Mouse (Mus musculus) forebrain, embryonic 12.5 days (tissue): Measurements from ENCODE around the gene Kcnh1. TPM values are rescaled to one million over a fixed set of nuclear protein-coding genes. Genes with fewer than 3 reads are reported as not detected.

ENCODE experiments used
- ATAC-seq: fragments of 200-750 bp; cut with Nextera tagmentation; 2 replicates; pipeline ENCODE4 v1.8.0; 2017; ENCODE audit warnings: moderate TSS enrichment; ENCODE audit not compliant: low FRiP score
- H3K27ac ChIP-seq: fragments of 300-500 bp; sonication (generic); 2 replicates; pipeline ENCODE4 v1.5.1; 2016; ENCODE audit warnings: mild to moderate bottlenecking
- H3K27me3 ChIP-seq: fragments of 300-500 bp; sonication (generic); 2 replicates; pipeline ENCODE4 v1.6.1; 2016; ENCODE audit warnings: mild to moderate bottlenecking
- H3K36me3 ChIP-seq: fragments of 300-500 bp; sonication (generic); replicated peaks from 2 replicates; pipeline ENCODE4 v1.6.1; 2016; ENCODE audit warnings: mild to moderate bottlenecking
- H3K4me1 ChIP-seq: fragments of 300-500 bp; sonication (generic); 2 replicates; pipeline ENCODE4 v1.6.1; 2016
- H3K4me2 ChIP-seq: fragments of 300-500 bp; sonication (generic); 2 replicates; pipeline ENCODE4 v1.6.1; 2016; ENCODE audit warnings: mild to moderate bottlenecking, moderate library complexity
- H3K4me3 ChIP-seq: fragments of 300-500 bp; sonication (generic); replicated peaks from 2 replicates; pipeline ENCODE4 v1.5.1; 2016; ENCODE audit warnings: mild to moderate bottlenecking
- H3K9ac ChIP-seq: fragments of 300-500 bp; sonication (generic); 2 replicates; pipeline ENCODE4 v1.6.1; 2016; ENCODE audit warnings: mild to moderate bottlenecking
- H3K9me3 ChIP-seq: fragments of 300-500 bp; sonication (generic); 2 replicates; pipeline ENCODE4 v1.6.1; 2016
- WGBS: fragments of 180-500 bp; shearing (Covaris S2); methylation state at CpG from one replicate; pipeline ENCODE4 v1.1.7; 2016; 5-methylcytosine and 5-hydroxymethylcytosine counted together
- polyA plus RNA-seq: library from polyadenylated mRNA; unstranded; fragments of >200 nt; fragmentation: Nextera tagmentation; extraction: Ambion mirVana; gene quantifications from 2 replicates; pipeline ENCODE4 v1.2.1, GENCODE M21; 2016

The Kcnh1 gene
- polyA plus RNA-seq, 1 experiment from 2014 or later: 0.57 TPM

GRCm38 (mm10) chr1:192341774-192342173, 151.2 kb downstream of the Kcnh1 start:
- H3K4me2 ChIP-seq: no peak overlapping the region
- no peaks in the 10 kb centered on the region for H3K4me1 ChIP-seq
- 90% methylated on average over 4 of the region's 4 CpGs for WGBS
- H3K36me3 ChIP-seq: no peaks in the 10 kb centered on the region
- H3K27ac ChIP-seq: no peak overlapping the region
- H3K9ac ChIP-seq: no peak overlapping the region
- no peaks in the 10 kb centered on the region for H3K27me3 ChIP-seq
- no peak overlapping the region for H3K4me3 ChIP-seq
- no peaks in the 10 kb centered on the region; the same call in 1 of the 2 replicates for H3K9me3 ChIP-seq
- ATAC-seq: no peak

DNA sequence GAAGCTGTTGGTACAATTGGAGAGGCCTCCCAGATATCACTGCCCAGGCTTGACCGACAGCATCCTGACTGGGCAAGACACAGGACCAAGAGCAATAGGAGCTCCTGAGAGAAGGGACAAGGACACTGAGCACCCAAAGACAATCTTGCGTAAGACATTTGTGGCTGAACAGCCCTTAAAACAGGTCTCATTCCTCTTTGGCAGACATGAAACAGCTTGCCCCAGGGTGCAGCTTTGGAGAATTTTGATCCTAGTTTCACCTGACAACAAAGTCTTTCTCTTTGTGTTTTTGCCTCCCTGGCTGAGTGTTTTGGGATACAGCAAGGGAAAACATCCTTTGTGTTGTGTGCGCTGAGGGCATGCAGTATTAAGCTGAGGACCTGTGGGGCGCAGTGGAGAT, 153.4 kb downstream of the Kcnh1 start:
- no peak overlapping the region for H3K4me2 ChIP-seq
- WGBS: 95% methylated on average over 4 of the region's 4 CpGs
- no peak for ATAC-seq
- H3K36me3 ChIP-seq: no peaks in the 10 kb centered on the region
- no peak overlapping the region for H3K9ac ChIP-seq
- 0 out of 2 replicates have a peak, but pooled peaks cover 4% of the 10 kb centered on the region for H3K4me1 ChIP-seq
- no peak overlapping the region for H3K27ac ChIP-seq
- no peak overlapping the region for H3K4me3 ChIP-seq
- H3K9me3 ChIP-seq: no peaks in the 10 kb centered on the region
- no peaks in the 10 kb centered on the region for H3K27me3 ChIP-seq

DNA sequence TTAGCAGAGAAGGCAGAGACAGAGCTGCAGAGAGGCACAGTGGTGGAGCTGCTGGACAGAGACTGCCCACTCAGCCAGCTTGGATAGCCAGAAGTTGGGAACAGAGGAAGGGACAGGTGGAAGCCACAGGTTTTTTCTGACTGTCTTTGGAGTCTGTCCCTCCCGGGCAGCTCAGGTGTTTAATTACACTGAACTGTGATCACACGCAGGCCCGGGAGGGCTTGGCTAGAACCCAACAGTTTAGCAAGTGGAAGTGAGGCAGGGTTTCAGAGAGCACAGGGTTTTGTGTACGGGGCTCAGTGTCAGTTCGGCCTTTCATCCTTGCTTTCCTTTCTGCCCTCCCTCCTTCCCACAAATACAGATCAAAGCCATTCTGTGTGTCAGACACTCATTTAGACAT, 156.8 kb downstream of the Kcnh1 start:
- H3K4me1 ChIP-seq: 0 out of 2 replicates have a peak, but pooled peaks cover 5% of the 10 kb centered on the region
- H3K9ac ChIP-seq: no peak overlapping the region
- no peaks in the 10 kb centered on the region for H3K9me3 ChIP-seq
- WGBS: 72% methylated on average over 5 of the region's 5 CpGs
- no peak overlapping the region for H3K27ac ChIP-seq
- no peak overlapping the region for H3K4me3 ChIP-seq
- no peaks in the 10 kb centered on the region; the same call in 1 of the 2 replicates for H3K27me3 ChIP-seq
- no peaks in the 10 kb centered on the region for H3K36me3 ChIP-seq
- ATAC-seq: no peak
- no peak overlapping the region for H3K4me2 ChIP-seq

DNA sequence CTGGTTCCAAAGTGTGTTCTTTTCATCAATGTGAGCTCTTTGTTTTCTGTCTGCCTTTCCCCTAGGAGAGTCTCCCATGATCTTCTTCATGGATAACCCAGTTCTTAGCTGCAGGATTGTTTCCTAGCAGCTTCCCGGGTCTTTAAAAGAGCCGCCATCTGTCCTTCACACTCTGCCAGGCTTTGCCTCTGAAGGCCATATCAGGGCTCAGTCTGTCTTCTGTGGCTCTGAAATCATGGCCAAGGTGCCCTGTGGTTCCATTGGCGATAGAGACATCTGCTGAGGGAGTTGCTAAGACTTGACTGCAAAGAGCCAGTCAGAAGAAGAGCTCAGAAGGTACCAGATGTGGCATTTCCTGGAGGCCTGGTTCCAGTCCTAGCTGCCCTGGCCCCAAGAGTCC, 165.7 kb downstream of the Kcnh1 start:
- Histone ChIP-seq H3K4me2 (no peak overlapping the region), H3K27me3 (no peaks in the 10 kb centered on the region; the same call in 1 of the 2 replicates), H3K36me3 (no peaks in the 10 kb centered on the region), H3K4me1 (no peaks in the 10 kb centered on the region), H3K9me3 (no peaks in the 10 kb centered on the region), H3K4me3 (no peak overlapping the region), H3K9ac (no peak overlapping the region), H3K27ac (no peak overlapping the region)
- 81% methylated on average over 3 of the region's 3 CpGs for WGBS
- ATAC-seq: no peak

DNA sequence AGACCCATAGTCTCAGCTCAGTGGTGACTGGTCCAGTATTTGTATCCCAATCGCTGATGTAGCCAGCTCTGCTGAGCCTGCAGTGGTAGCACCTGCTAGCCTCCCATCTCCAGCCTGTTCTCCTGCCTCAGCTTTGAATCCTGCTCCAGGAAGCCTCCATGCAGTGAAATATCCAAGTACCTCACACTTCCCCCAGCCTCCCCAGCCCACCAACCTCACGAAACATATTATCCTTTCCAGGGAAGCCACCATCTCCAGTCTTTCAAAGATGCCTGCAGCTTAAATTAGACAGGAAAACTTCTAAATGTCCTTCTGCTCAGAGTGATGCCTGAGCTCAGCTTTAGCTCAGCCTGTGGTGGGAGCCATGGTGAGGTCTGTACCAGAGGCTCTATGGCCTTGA, 168.6 kb downstream of the Kcnh1 start:
- Histone ChIP-seq H3K27me3 (no peaks in the 10 kb centered on the region; the same call in 1 of the 2 replicates), H3K4me2 (no peak overlapping the region), H3K27ac (no peak overlapping the region), H3K9me3 (no peaks in the 10 kb centered on the region), H3K4me3 (no peak overlapping the region), H3K4me1 (no peaks in the 10 kb centered on the region), H3K9ac (no peak overlapping the region), H3K36me3 (no peaks in the 10 kb centered on the region)
- no peak for ATAC-seq
- WGBS: 90% methylated on average over 2 of the region's 2 CpGs

DNA sequence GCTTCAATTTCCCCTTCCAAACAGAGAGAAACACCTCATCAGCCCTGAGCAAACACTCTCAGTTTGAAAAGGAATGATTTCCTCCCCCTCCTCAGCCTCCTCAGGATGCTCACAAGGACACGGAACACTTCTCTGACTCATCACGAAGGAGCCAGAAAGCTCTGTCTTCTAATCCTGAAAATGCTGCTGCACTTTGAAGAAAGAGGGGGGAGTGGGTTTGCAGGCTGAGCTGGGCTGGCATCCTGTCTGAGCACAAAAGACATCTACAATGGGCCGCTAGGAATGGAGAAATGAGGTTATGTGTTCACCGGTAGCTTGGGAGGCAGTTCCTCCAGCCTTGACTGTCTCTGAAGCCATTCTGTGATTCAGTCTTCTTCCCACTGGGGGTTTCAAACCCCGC, 177.8 kb downstream of the Kcnh1 start:
- WGBS: 30% methylated on average over 5 of the region's 5 CpGs
- no peaks in the 10 kb centered on the region; the same call in 1 of the 2 replicates for H3K4me1 ChIP-seq
- ATAC-seq: no peak
- H3K9me3 ChIP-seq: no peaks in the 10 kb centered on the region
- H3K36me3 ChIP-seq: no peaks in the 10 kb centered on the region
- no peak overlapping the region for H3K4me3 ChIP-seq
- no peak overlapping the region for H3K9ac ChIP-seq
- no peaks in the 10 kb centered on the region for H3K27me3 ChIP-seq
- no peak overlapping the region for H3K4me2 ChIP-seq
- no peak overlapping the region for H3K27ac ChIP-seq

GRCm38 (mm10) chr1:192371943-192372614, 181.5 kb downstream of the Kcnh1 start:
- Histone ChIP-seq H3K4me3 (no peak overlapping the region), H3K27me3 (no peaks in the 10 kb centered on the region), H3K27ac (no peak overlapping the region), H3K36me3 (no peaks in the 10 kb centered on the region), H3K4me1 (no peaks in the 10 kb centered on the region; the same call in 1 of the 2 replicates), H3K9ac (no peak overlapping the region), H3K4me2 (no peak overlapping the region), H3K9me3 (no peaks in the 10 kb centered on the region)
- no peak for ATAC-seq
- WGBS: 83% methylated on average over 4 of the region's 4 CpGs

GRCm38 (mm10) chr1:192378546-192379075, 188.0 kb downstream of the Kcnh1 start:
- WGBS: 84% methylated on average over 4 of the region's 4 CpGs
- H3K27ac ChIP-seq: no peak overlapping the region

DNA sequence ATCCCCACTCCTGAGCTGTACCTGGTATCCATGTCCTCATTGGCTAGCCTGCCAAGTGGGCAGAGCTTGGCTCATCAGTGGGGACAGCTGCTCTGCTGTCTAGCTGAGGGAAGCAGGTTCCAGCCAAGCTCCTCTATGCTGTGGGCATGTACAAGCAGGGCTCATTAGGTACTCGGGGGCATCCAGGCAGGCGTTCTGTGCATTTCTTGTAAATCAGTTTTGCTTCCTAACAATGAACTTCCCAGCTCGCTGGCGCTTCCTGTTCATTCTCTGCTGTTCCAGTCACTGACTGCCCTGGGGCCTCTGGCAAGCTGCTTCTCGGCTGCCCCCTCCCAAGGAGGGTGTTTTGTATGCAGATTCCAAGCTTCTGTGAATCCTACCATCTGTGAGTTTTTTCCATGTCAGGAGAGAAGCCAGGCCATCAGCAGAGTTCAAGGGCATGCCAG, 190.0 kb downstream of the Kcnh1 start:
- no peak for ATAC-seq
- Histone ChIP-seq H3K4me1 (peaks cover 5% of the 10 kb centered on the region; the same call in 1 of the 2 replicates), H3K4me3 (no peak overlapping the region), H3K4me2 (no peak overlapping the region), H3K9ac (no peak overlapping the region), H3K27me3 (no peaks in the 10 kb centered on the region), H3K9me3 (no peaks in the 10 kb centered on the region), H3K27ac (no peak overlapping the region), H3K36me3 (no peaks in the 10 kb centered on the region)
- 61% methylated on average over 5 of the region's 5 CpGs for WGBS

More at GRCm38 (mm10) chr1:192378546-192379075, 188.0 kb downstream of the Kcnh1 start:
- Histone ChIP-seq H3K27me3 (no peaks in the 10 kb centered on the region), H3K9ac (no peak overlapping the region), H3K36me3 (no peaks in the 10 kb centered on the region), H3K4me3 (no peak overlapping the region), H3K4me2 (no peak overlapping the region), H3K9me3 (no peaks in the 10 kb centered on the region), H3K4me1 (peaks cover 5% of the 10 kb centered on the region; the same call in 1 of the 2 replicates)
- no peak for ATAC-seq

DNA sequence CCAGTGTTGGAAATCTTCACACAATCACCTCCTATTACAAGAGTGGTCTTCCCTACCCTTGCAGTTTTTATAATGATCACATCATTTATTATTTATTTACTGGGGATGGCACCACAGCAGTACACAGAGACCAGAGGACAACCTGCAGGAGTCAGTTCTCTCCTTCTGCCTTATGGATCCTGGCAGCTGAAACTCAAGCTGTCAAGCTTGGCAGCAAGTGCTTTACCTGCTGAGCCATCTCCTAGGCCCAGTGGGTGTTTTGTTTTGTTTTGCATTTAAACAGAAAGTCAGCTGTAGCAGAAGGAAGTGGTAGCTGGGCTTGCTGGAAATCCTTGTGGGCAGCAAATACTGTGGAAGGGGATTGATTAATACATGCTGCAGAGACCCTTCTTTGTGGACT, 197.1 kb downstream of the Kcnh1 start:
- H3K36me3 ChIP-seq: no peaks in the 10 kb centered on the region
- no peaks in the 10 kb centered on the region for H3K9me3 ChIP-seq
- H3K4me1 ChIP-seq: no peaks in the 10 kb centered on the region
- H3K27ac ChIP-seq: no peak overlapping the region
- H3K4me3 ChIP-seq: no peak overlapping the region
- no peak for ATAC-seq
- no peak overlapping the region for H3K9ac ChIP-seq
- H3K27me3 ChIP-seq: no peaks in the 10 kb centered on the region
- H3K4me2 ChIP-seq: no peak overlapping the region

DNA sequence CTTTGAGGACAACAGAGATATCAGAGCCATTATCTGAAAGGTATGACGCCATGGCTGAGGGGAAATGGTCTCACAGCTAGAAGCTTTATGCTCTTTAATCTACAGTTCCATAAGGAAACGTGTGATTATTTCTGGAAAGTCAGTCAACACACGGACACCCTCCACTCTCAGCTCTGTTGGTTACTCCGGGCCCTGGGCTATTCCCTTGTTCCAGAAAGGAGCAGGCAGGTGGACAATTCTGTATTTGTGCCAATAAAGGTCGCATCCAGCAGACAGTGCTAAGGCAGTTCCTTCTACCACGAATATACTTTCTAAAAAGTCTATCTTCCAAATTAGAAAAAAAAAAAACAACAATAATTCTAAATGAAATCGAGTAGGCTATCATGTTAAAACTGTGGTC, 200.5 kb downstream of the Kcnh1 start:
- H3K27me3 ChIP-seq: no peaks in the 10 kb centered on the region
- no peak overlapping the region for H3K27ac ChIP-seq
- no peaks in the 10 kb centered on the region for H3K4me1 ChIP-seq
- no peak overlapping the region for H3K9ac ChIP-seq
- no peak for ATAC-seq
- WGBS: 85% methylated on average over 7 of the region's 7 CpGs
- no peaks in the 10 kb centered on the region for H3K9me3 ChIP-seq
- H3K4me3 ChIP-seq: no peak overlapping the region
- no peaks in the 10 kb centered on the region for H3K36me3 ChIP-seq
- H3K4me2 ChIP-seq: no peak overlapping the region

DNA sequence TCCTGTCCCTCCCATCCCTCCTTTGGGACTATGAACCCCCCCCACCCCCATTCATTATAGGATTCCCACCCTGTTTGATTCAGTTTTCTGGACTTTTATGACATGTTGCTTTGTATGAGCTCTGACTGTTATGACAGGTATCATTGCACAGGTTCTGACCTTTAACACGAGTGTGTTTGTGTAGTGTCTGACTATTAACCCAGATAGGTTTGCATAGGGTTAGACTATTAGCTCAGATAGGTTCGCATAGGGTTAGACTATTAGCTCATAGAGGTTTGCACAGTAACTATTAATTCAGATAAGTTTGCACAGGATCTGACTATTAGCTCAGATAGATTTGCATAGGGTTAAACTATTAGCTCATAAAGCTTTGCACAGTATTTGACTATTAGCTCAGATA, 201.7 kb downstream of the Kcnh1 start:
- WGBS: 91% methylated on average over 2 of the region's 2 CpGs
- Histone ChIP-seq H3K27ac (no peak overlapping the region), H3K4me1 (no peaks in the 10 kb centered on the region), H3K4me3 (no peak overlapping the region), H3K9ac (no peak overlapping the region), H3K27me3 (no peaks in the 10 kb centered on the region), H3K4me2 (no peak overlapping the region), H3K36me3 (no peaks in the 10 kb centered on the region), H3K9me3 (no peaks in the 10 kb centered on the region)
- ATAC-seq: no peak
